Mouse (Mus musculus): ENCODE data around the gene Pak3. TPM values are rescaled to one million over a fixed set of nuclear protein-coding genes. Genes with fewer than 3 reads are reported as not detected.

Gene Pak3
- total and polyA plus RNA-seq, 2 experiments from 2014 or later = 3.1 to 4.6 TPM

DNA sequence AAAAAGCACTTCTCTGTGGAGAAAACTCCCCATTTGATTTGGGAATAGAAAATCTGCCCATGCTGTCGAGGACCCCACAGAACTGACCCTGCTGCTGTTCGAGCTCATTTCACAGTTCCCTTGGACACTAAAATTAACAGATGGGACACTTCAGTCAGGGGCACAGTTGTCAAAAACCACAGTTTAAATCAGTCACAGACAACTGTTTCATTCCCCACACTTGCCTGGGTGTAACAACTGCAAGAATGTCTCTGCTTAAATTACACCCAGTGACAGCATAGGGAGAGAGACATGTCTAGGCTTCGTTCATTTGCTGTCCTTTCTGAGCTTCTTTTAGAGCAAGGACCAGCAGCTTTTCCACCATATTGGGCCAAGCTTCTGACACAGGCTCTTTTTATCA, 328.2 kb downstream of the Pak3 start:
- no peak overlapping the region for H3K9ac ChIP-seq (replicated peaks; ENCODE audit: low read depth, low read length)
- ATAC-seq (ENCODE audit: insufficient read depth, low read depth) (no peak), DNase-seq (ENCODE audit: low spot score) (no peak)
- WGBS = 67% methylated on average over 3 of the region's 3 CpGs
- no peaks in the 10 kb centered on the region for H3K4me1 ChIP-seq (ENCODE audit: control insufficient read depth, insufficient read depth)
- no peak overlapping the region for H3K4me3 ChIP-seq (ENCODE audit: low read depth, low read length)
- no peak overlapping the region for H3K4me2 ChIP-seq (ENCODE audit: low read depth, low read length)
- H3K9me3 ChIP-seq (replicated peaks; ENCODE audit: control insufficient read depth, low read length) = no peaks in the 10 kb centered on the region
- no peaks in the 10 kb centered on the region for H3K27me3 ChIP-seq (ENCODE audit: control insufficient read depth, insufficient read depth, low read length)
- TF ChIP-seq EP300 (IDR thresholded peaks at IDR 0.05; ENCODE audit: low read depth) (no peak), CTCF (IDR thresholded peaks at IDR 0.05; ENCODE audit: low read depth) (no peak)
- no peak overlapping the region for H3K27ac ChIP-seq (ENCODE audit: low read depth)
- H3K36me3 ChIP-seq (replicated peaks; ENCODE audit: control insufficient read depth, insufficient read depth, low read length) = no peaks in the 10 kb centered on the region

Small RNA genes within 50 kb of the gene (microRNA-seq; reads per million reads assigned to microRNA genes)
- gene Gm47298 = not detected

Other genes with a start within 250 kb of the Pak3 start
- 0.70 and 1.2 TPM in 2 replicates for gene Chrdl1, start 124.3 kb upstream of the Pak3 start, total RNA-seq (2014; rRNA removed; ENCODE audit: low replicate concordance)
- 0.89 and 1.1 TPM in 2 replicates for gene Chrdl1, start 124.3 kb upstream of the Pak3 start, polyA plus RNA-seq (2015; fragmentation: Nextera tagmentation; extraction: Ambion mirVana)